Mouse (Mus musculus) gastrocnemius, adult 2 months (tissue): Measurements from ENCODE around the gene Fam43a. TPM values are rescaled to one million over a fixed set of nuclear protein-coding genes. Genes with fewer than 3 reads are reported as not detected.

ENCODE experiments used
- DNase-seq: peaks from one replicate; pipeline ENCODE4 v3.0.0; 2022
- H3K27ac ChIP-seq: fragments of 200-600 bp; 2 replicates; pipeline ENCODE4 v1.8.1; 2022; ENCODE audit warnings: mild to moderate bottlenecking
- H3K4me3 ChIP-seq: fragments of 200-600 bp; 2 replicates; pipeline ENCODE4 v1.8.1; 2022; ENCODE audit warnings: mild to moderate bottlenecking, moderate library complexity
- CTCF ChIP-seq: fragments of 200-600 bp; IDR thresholded peaks from 2 replicates; pipeline ENCODE4 v1.8.1; 2022; ENCODE audit warnings: antibody characterized with exemption, mild to moderate bottlenecking, moderate library complexity
- intact Hi-C: fragments of 180-260 bp; cut with DNase I; formaldehyde crosslinking; loops from one replicate; pipeline ENCODE4 v1.15.1; 2025
- total RNA-seq, 2 experiments: library from RNA; stranded (reverse); gene quantifications; 2 replicates each; pipeline ENCODE4 v1.2.3; 2021

Fam43a gene
- total RNA-seq, 2 experiments from 2014 or later, result 4.7 to 6.9 TPM

GRCm38 (mm10) chr16:30646856-30647255, 47.3 kb downstream of the Fam43a start:
- intact Hi-C loops, result no loop called here

GRCm38 (mm10) chr16:30651292-30651691, 51.8 kb downstream of the Fam43a start:
- Histone ChIP-seq H3K4me3 (no peak overlapping the region), H3K27ac (no peak overlapping the region)
- TF ChIP-seq CTCF, result no peak
- DNase-seq, result no peak
- intact Hi-C loops, result loop anchor here (5.0 kb wide), 2 partner anchors 49 to 91 kb away; no protein-coding TSS in a partner anchor

More at GRCm38 (mm10) chr16:30646856-30647255, 47.3 kb downstream of the Fam43a start:
- Histone ChIP-seq H3K27ac (no peak overlapping the region), H3K4me3 (no peak overlapping the region)
- TF ChIP-seq CTCF, result no peak
- no peak for DNase-seq

Other genes with a start within 250 kb of the Fam43a start
- gene Atp13a3, start 193.7 kb upstream of the Fam43a start, total RNA-seq, result 10 to 100 TPM; 30.4 to 35.2 TPM
- gene Tmem44, start 48.9 kb upstream of the Fam43a start, total RNA-seq, result 1 to 10 TPM; 1.7 to 2.1 TPM
- gene Lsg1, start 12.1 kb upstream of the Fam43a start, total RNA-seq, result 10 to 100 TPM; 19.5 to 20.2 TPM